Mouse (Mus musculus): ENCODE data around the gene Il10ra. TPM values are rescaled to one million over a fixed set of nuclear protein-coding genes. Genes with fewer than 3 reads are reported as not detected.

Il10ra gene
- total and polyA plus RNA-seq, 2 experiments: 2.7 to 2.9 TPM

DNA sequence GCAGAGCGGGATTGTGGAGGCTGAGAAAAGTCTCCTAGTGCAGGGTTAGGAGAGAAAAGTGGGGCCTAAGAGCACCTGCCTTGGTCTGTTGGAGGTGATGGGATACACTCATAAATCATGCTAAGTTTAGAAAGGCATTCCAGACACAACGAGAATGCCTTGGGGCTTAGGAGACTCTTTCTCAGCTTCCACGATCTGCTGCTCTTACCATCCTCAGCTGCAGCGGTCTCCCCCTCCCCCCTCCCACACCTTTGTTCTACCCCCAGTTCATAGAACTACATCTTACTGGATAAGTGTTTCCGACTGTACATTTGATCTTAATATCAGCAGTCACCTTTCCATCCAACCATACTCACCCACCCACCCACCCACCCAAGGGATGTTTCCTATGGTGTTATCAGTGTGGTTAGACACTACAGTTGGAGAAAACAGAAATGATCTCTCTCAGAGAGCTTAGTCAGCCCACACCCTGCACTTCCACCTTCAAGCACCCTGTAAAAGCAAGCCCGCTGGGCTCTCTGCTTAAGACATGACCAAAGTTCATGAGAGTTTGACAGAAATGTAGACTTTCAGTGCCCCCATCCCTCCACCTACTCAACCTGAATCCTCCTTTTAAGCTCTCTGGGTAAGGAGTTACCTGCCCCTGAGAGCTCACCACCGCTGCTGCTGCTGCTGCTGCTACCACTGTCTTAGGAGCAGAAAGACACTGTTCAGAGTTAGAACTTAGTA lies 61.8 kb downstream of the Il10ra start:
- no peaks in the 10 kb centered on the region for H3K27me3 ChIP-seq (ENCODE audit: control insufficient read depth, insufficient read depth, low read length)
- H3K4me1 ChIP-seq (ENCODE audit: control insufficient read depth, insufficient read depth, low read length): peaks cover 7% of the 10 kb centered on the region; the same call in 1 of the 2 replicates
- no peak for DNase-seq (ENCODE audit: extremely low read depth, low read depth, low spot score)
- H3K36me3 ChIP-seq (ENCODE audit: control insufficient read depth, insufficient read depth, low read length): no peaks in the 10 kb centered on the region
- 92% methylated on average over 7 of the region's 7 CpGs for WGBS
- no peak overlapping the region for H3K9ac ChIP-seq (ENCODE audit: low read depth, low read length)
- H3K4me3 ChIP-seq (ENCODE audit: insufficient read depth, low read depth, low read length): no peak overlapping the region
- no peak for TF ChIP-seq POLR2A (IDR thresholded peaks at IDR 0.05; ENCODE audit: extremely low read depth, insufficient read depth, low read length)
- no peak for TF ChIP-seq CTCF (IDR thresholded peaks at IDR 0.05; ENCODE audit: low read depth, low read length)
- no peak overlapping the region for H3K27ac ChIP-seq (replicated peaks; ENCODE audit: insufficient read depth, low read depth, low read length)
- no peaks in the 10 kb centered on the region for H3K79me2 ChIP-seq (ENCODE audit: control insufficient read depth, insufficient read depth, low read length)

DNA sequence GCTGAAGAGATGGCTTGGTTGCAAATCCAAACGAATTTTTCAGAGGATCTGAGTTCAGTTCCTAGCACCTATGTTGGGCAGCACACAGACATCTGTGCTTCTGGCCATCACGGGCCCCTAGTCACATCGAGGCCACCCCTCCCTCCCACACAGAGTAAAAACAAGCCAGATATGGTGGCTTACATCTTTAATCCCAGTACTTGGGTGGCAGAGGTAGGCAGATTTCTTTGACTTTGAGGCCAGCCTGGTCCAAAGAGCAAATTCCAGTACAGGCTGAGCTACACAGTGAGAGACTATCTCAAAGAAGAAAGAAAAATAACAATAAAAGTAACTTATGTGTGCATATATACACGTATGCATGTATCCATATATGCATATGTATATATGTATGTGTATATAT lies 62.8 kb downstream of the Il10ra start:
- Histone ChIP-seq H3K27ac (replicated peaks; ENCODE audit: insufficient read depth, low read depth, low read length) (no peak overlapping the region), H3K79me2 (ENCODE audit: control insufficient read depth, insufficient read depth, low read length) (no peaks in the 10 kb centered on the region), H3K9ac (ENCODE audit: low read depth, low read length) (no peak overlapping the region), H3K4me1 (ENCODE audit: control insufficient read depth, insufficient read depth, low read length) (peaks cover 13% of the 10 kb centered on the region; the same call in 1 of the 2 replicates), H3K4me3 (ENCODE audit: insufficient read depth, low read depth, low read length) (no peak overlapping the region), H3K36me3 (ENCODE audit: control insufficient read depth, insufficient read depth, low read length) (no peaks in the 10 kb centered on the region), H3K27me3 (ENCODE audit: control insufficient read depth, insufficient read depth, low read length) (no peaks in the 10 kb centered on the region)
- DNase-seq (ENCODE audit: extremely low read depth, low read depth, low spot score): no peak
- TF ChIP-seq CTCF (IDR thresholded peaks at IDR 0.05; ENCODE audit: low read depth, low read length) (no peak), POLR2A (IDR thresholded peaks at IDR 0.05; ENCODE audit: extremely low read depth, insufficient read depth, low read length) (no peak)
- WGBS: 74% methylated on average over 4 of the region's 4 CpGs

DNA sequence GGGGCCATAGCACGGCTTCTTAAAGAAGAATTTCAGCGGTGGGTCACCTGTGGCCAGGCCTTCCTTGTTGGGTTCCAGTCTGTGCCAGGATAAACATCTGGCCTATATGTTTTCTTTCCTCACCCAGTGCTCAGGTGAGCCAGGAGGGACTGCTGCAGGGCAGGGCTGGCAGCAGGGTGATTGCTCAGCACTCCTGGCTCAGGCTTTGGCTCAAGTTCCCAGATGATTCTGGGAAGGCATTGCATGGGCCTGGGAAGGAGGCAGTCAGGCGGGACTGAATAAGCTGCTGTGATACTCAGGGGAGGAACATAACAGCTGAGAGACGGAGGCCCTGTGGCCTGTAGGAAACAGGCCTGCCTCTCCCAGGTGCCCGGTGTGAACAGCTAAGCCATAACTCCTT lies 63.8 kb downstream of the Il10ra start:
- DNase-seq (ENCODE audit: extremely low read depth, low read depth, low spot score): no peak

More for the DNA sequence above, 63.8 kb downstream of the Il10ra start:
- peaks cover 16% of the 10 kb centered on the region; the same call in 1 of the 2 replicates for H3K4me1 ChIP-seq (ENCODE audit: control insufficient read depth, insufficient read depth, low read length)
- no peak overlapping the region for H3K9ac ChIP-seq (ENCODE audit: low read depth, low read length)
- TF ChIP-seq CTCF (IDR thresholded peaks at IDR 0.05; ENCODE audit: low read depth, low read length) (no peak), POLR2A (IDR thresholded peaks at IDR 0.05; ENCODE audit: extremely low read depth, insufficient read depth, low read length) (no peak)
- no peaks in the 10 kb centered on the region for H3K36me3 ChIP-seq (ENCODE audit: control insufficient read depth, insufficient read depth, low read length)
- H3K4me3 ChIP-seq (ENCODE audit: insufficient read depth, low read depth, low read length): no peak overlapping the region
- 77% methylated on average over 5 of the region's 5 CpGs for WGBS
- H3K27ac ChIP-seq (replicated peaks; ENCODE audit: insufficient read depth, low read depth, low read length): no peak overlapping the region
- no peaks in the 10 kb centered on the region for H3K27me3 ChIP-seq (ENCODE audit: control insufficient read depth, insufficient read depth, low read length)
- H3K79me2 ChIP-seq (ENCODE audit: control insufficient read depth, insufficient read depth, low read length): no peaks in the 10 kb centered on the region

Other genes starting within 250 kb of the Il10ra start
- gene Mpzl2, start 229.3 kb downstream of the Il10ra start, total RNA-seq (2014; rRNA removed): 24.2 and 29.9 TPM in 2 replicates
- 20.5 and 34.0 TPM in 2 replicates for gene Mpzl2, start 229.3 kb downstream of the Il10ra start, polyA plus RNA-seq (2012; rRNA removed)
- 6.8 and 8.5 TPM in 2 replicates for gene Mpzl3, start 214.0 kb downstream of the Il10ra start, total RNA-seq (2014; rRNA removed)
- gene Mpzl3, start 214.0 kb downstream of the Il10ra start, polyA plus RNA-seq (2012; rRNA removed): 3.0 and 3.4 TPM in 2 replicates
- 1.3 and 1.8 TPM in 2 replicates for gene Jaml, start 190.0 kb downstream of the Il10ra start, total RNA-seq (2014; rRNA removed)
- 0.05 and 0.11 TPM in 2 replicates for gene Jaml, start 190.0 kb downstream of the Il10ra start, polyA plus RNA-seq (2012; rRNA removed)
- not detected in 2 replicates for gene Scn2b, start 151.4 kb downstream of the Il10ra start, total RNA-seq (2014; rRNA removed)
- gene Scn2b, start 151.4 kb downstream of the Il10ra start, polyA plus RNA-seq (2012; rRNA removed): not detected in 2 replicates
- 0.07 and 0.28 TPM in 2 replicates for gene Scn4b, start 130.8 kb downstream of the Il10ra start, total RNA-seq (2014; rRNA removed)
- 0.02 and 0.07 TPM in 2 replicates for gene Scn4b, start 130.8 kb downstream of the Il10ra start, polyA plus RNA-seq (2012; rRNA removed)
- 0.55 and 0.60 TPM in 2 replicates for gene BC049352, start 87.1 kb downstream of the Il10ra start, total RNA-seq (2014; rRNA removed)
- 0.17 and 0.44 TPM in 2 replicates for gene BC049352, start 87.1 kb downstream of the Il10ra start, polyA plus RNA-seq (2012; rRNA removed)
- gene Tmprss4, start 65.1 kb downstream of the Il10ra start, total RNA-seq (2014; rRNA removed): 0.37 and 1.1 TPM in 2 replicates
- gene Tmprss4, start 65.1 kb downstream of the Il10ra start, polyA plus RNA-seq (2012; rRNA removed): 0.14 and 0.43 TPM in 2 replicates
- gene Tmprss13, start 50.0 kb upstream of the Il10ra start, total RNA-seq (2014; rRNA removed): not detected in 2 replicates
- not detected in 2 replicates for gene Tmprss13, start 50.0 kb upstream of the Il10ra start, polyA plus RNA-seq (2012; rRNA removed)
- 0.46 and 1.1 TPM in 2 replicates for gene Fxyd6, start 101.0 kb upstream of the Il10ra start, total RNA-seq (2014; rRNA removed)
- 0.56 and 0.72 TPM in 2 replicates for gene Fxyd6, start 101.0 kb upstream of the Il10ra start, polyA plus RNA-seq (2012; rRNA removed)
- 0.20 TPM in 1 of 2 replicates, not detected in the other for gene Fxyd2, start 130.5 kb upstream of the Il10ra start, total RNA-seq (2014; rRNA removed)
- 0.29 and 0.44 TPM in 2 replicates for gene Fxyd2, start 130.5 kb upstream of the Il10ra start, polyA plus RNA-seq (2012; rRNA removed)
- 0.07 and 0.09 TPM in 2 replicates for gene Dscaml1, start 157.5 kb upstream of the Il10ra start, total RNA-seq (2014; rRNA removed)
- 0.13 TPM in 1 of 2 replicates, not detected in the other for gene Dscaml1, start 157.5 kb upstream of the Il10ra start, polyA plus RNA-seq (2012; rRNA removed)